Mouse (Mus musculus) right cerebral cortex, adult 2 months (tissue): ENCODE measurements at regions not wholly inside any gene's neighbourhood (a gene's known extent, or its start where the extent isn't known, plus 50 kb on each side); places are given as distances from the start of the nearest gene placed in this dataset.

Experiments
- DNase-seq, 2 experiments: peaks; one replicate each; pipeline ENCODE4 v3.0.0; 2021 to 2022; ENCODE audit warnings: low spot score in 2 of 2

GRCm38 (mm10) chr15:61770721-61771542, 848.1 kb upstream of the A1bg start:
- peak; percentile 43 to 50 for DNase-seq

DNA sequence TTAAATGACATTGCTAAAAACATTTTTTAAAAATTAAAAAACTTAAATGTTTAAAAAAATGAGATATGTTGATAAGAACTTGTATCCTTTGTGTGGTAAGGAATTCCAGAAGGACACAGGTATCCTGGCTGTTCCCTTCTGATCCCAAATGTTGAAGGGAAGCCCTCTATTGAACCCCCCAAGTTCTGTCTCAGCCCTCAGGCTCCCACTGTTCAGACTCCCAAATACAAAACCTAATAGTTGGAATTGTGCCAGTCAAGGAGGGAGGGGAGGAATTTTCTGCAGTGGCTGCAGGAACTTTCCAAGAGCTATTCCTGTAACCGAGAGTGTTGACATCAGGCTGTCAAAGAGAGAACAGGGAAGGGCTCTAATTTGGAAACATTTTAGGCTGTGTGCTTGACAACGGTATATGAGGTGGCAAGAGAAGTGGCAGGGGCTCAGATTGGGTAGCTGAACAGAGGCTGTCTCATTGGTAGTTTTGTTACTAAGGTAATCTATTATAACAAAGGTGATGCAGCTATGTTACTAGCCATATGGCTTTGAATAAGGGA, 843.8 kb upstream of the A1bg start:
- peak in 1 of 2 experiments; percentile 7 for DNase-seq

- DNase-seq = no peak
These were observed 831.0 kb upstream of the A1bg start for GRCm38 (mm10) chr15:61753802-61754201.

DNA sequence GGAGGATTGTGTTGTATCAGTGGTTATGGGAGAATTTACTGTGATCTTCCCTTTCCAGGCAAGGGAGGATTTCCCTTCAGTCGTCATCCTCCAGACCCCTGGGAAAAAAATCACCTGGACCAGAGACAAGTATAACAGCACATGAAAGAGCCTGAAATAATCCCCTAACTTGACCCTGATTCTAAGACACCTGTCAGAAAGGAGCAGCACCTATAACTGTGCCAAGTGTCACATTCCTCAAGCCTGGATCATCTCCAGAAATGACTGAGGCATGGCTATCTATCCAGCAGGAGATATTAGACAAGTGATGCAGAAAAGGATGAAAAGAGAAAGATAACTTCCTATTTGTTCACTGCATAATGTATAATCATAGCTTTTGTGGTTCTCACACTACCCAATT, 800.9 kb upstream of the A1bg start:
- DNase-seq = no peak

DNA sequence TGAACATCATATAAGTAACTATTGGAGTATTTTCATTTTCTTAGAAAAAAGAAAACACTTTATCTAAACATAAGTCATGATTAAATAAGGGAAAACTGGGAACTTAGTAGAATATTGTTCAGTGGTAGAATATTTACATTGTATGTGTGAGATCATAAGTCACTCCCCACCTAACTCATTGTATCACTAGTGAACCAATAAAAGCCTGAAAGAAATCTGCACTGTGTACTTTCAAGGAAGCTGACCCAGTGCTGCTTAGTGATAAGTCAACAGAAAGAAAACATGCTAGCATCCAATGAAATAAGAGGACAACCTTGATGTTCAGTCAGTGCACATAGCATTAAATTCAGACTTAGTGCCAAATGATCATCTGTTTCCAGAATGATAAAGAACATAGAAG, 795.7 kb upstream of the A1bg start:
- DNase-seq = no peak

DNA sequence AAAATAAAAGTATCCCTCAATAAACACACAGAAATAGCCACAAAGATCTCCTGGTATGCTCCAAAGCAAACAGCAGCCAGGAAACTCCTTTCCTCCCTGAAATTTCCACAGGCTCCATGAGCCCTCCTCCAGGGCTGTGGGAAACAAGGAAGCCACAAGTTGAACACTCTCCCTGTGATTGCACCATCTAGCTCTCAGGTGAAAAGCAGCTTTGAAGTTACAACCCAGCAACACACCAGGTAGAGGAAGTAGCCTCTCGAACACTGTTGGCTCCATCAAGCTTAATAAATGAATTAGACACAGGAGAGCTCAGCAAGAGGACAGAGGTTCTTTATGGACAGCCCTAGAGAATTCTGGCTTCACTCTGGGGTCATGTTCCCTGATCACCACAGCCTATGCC, 794.4 kb upstream of the A1bg start:
- DNase-seq = no peak

DNA sequence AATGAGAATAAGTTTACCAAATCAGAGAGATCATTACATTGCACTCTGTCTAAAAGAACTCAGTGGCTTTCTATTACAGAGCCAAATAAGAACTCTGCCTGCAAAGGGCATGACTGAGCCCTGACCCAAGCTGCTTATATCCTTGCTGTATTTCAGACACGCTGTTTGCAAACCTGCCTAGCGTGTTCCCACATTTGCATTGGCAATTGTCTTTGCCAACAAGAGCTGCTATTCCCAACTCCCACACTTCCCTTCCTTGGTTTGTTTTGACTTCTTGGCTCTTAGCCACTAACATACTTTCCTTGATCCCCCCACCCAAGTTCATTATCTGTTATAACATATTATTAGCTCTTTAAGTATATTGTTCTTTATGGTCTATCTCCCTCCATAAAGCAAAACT, 791.1 kb upstream of the A1bg start:
- no peak for DNase-seq

GRCm38 (mm10) chr15:61708928-61709327, 786.1 kb upstream of the A1bg start:
- DNase-seq = no peak

- peak; percentile 20 to 32 for DNase-seq
These were observed 785.1 kb upstream of the A1bg start for GRCm38 (mm10) chr15:61707952-61708351.

DNA sequence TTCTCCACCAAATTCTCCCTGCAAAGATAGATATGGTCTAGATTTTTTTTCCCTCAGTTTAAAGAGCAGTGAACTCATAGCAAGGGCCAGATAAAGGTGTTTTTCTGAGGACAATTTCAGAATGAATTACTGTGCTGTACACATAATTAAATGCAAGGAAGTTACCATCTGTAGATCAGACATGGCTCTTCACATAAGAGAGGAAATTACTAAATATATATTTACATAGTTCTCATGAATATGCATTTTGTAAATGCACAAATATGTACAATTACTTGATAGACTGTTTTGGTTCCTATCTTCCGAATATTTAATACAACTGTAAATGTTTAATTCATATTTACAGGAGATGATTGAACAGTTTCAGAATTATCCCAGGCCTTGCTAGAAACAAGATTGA, 769.9 kb upstream of the A1bg start:
- no peak for DNase-seq

DNA sequence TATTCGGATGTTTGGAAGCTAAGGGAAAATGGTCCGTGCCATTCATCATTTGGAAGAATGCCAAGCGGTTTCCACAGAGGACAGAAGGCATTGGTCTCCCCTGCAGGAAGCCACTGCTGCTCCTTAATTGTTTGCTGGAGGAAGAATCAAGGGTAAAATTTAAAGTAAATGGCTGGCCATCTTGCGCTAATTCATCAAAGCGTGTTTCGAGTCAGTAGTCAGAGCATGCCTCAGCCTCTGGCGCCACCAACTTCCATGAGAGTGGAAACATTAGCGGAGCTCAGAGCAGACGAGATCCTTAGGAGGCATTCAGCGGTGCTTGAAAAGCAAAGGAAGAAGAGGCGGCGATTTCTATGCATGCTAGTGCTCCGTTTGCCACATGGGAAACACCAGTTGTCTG, 767.6 kb upstream of the A1bg start:
- peak; percentile 29 to 37 for DNase-seq

GRCm38 (mm10) chr15:61689776-61690397, 767.1 kb upstream of the A1bg start:
- peak in 1 of 2 experiments; percentile 3 for DNase-seq

DNA sequence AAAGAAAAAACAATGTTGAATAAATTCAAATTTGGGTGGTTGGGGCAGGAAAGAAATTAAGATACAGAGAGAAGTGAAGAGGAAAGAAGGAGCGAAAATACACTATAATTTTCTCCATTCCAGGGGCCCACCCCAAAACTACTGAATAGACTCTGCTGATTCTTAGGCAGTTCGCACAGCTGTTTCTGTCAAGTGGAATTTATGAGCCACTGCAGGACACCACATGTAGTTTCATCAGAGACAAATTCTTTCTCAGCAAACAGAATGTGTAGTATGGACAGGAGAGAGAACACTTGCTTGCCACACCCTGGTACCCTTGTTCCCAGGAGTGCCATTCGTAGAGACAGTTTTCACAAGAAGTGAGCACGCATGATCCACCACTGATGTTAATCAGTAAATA, 760.2 kb upstream of the A1bg start:
- no peak for DNase-seq

DNA sequence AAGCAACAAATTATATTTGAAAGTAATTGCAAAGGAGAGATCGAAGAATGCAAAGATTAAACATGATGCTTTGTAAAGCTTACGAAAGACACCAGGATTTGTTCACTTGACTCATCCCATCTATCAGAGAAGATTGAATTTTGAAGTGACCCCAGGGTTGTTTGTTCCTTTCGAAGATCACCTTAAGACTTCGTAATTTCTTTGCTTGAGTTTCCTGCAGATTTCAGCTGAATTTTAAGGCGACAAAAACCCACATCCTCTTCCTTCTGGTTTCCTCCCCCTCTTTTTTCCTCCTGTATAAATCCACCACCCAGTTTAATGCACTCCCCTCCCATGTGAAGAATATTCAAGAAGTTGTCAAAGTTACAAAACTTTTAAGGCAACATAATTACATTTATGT, 747.7 kb upstream of the A1bg start:
- no peak for DNase-seq

DNA sequence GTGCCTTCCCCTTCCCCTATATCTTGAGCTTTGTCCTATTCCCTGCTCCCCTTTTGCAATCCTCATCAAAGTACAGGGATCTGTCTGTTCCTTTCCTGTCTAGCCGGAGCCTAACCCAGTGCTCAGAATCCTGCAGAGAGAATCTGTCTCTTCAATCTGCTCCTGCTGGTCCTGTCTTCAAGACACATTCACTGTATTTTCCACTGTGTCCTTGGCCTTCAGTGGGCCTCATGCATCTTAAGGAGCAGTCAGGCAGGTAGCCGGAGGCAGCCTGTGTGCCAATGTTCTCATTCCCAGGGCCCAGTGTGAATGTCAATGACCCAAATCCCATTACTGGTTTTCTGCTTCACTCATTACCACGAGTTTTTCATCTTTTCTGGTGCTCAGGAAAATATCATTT, 737.8 kb upstream of the A1bg start:
- peak in 1 of 2 experiments; percentile 5 for DNase-seq

GRCm38 (mm10) chr15:61656951-61657350, 734.1 kb upstream of the A1bg start:
- DNase-seq = peak in 1 of 2 experiments; percentile 2

- DNase-seq = no peak
These were observed 732.0 kb upstream of the A1bg start for GRCm38 (mm10) chr15:61654846-61655245.

- DNase-seq = no peak
These were observed 731.0 kb upstream of the A1bg start for GRCm38 (mm10) chr15:61653853-61654252.

DNA sequence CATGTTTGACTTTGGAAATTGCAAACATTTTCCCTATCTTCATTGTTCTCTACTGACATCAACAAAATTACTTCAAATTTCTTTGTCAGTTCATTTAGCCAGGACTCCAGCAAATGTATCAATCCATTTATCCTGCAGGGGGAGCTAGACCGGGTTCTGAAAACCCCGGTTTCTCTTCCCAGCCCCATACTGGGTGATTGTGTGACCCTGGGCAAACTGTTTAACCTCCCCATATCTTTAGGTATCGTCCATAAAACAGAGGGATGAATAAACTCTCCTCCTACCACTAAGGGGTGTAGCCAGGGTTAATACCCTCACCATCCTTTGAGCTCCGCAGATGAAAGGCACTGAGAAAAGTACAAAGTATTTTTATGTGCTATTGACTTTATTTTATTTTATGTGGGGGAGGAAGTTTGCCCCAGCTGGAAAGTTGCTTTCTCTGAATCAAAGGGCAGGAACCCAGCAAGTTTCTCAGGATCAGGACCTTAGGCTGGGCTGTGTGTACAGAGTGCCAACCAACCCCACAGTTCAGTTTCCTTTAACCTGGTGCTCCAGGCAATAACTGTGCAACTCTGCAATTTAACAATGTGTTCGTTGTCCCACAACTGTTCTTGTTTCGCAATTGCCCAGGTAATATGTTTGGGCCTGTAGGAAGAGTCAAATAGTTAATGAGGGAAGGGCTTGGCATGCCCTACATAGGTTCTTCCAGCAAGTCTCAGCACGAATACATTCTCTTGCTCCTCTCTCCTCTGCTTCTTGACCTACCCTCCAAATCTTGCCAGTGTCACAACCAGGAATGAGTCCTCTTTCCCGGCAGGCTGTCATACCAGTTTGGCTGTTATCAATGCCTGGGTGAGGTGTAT, 696.1 kb upstream of the A1bg start:
- no peak for DNase-seq

GRCm38 (mm10) chr15:61610662-61611061, 687.9 kb upstream of the A1bg start:
- no peak for DNase-seq

DNA sequence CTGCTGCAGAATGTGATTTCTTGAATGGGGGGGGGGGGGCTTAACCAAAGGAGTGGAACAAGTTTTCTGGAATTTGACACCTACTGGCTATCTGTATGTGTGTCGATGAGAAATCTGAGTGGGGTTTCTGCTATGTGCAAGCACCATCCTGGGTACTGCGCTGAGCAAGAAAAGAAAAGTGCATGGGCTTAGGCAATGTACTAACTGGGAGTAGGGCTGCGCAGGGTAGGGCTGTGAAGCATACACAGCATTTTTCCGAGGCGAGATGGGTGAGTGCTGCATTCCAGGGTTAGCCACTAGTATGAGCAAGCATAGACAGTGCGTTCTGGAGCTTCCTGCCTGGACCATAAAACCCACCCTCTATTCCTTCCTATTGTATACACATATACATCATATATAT, 686.8 kb upstream of the A1bg start:
- no peak for DNase-seq

GRCm38 (mm10) chr15:61608301-61608731, 685.5 kb upstream of the A1bg start:
- DNase-seq = no peak
